Mouse (Mus musculus) liver, postnatal 0 days (tissue): Measurements from ENCODE around the gene Fignl1.

ENCODE experiments used
- CTCF ChIP-seq: sonication (generic); IDR thresholded peaks from 2 replicates; pipeline ENCODE4 v1.5.1; 2016; ENCODE audit warnings: antibody characterized with exemption, low read depth
- EP300 ChIP-seq: IDR thresholded peaks from 2 replicates; pipeline ENCODE4 v1.6.1; 2016; ENCODE audit warnings: antibody characterized with exemption, low read depth, mild to moderate bottlenecking

DNA sequence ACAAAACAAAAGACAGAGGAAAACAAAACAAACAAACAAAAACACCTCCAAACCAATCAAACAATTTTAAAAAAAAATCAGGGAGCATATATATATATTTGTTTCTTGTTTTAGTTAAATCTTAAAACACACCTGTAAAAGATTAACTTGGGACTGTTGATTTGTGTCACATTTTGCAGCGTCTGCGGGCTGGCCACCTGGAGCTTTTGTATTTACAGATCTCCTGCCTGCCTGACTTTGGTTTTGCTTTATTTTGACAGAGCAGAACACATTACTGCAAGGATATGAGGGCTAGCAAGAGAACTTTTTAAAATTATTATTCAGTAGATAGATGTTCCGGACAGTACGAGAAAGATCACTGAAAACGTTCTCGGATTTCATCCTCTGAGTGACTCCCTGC, 22.8 kb upstream of the Fignl1 start:
- TF ChIP-seq CTCF: no peak
- TF ChIP-seq EP300: no peak
